In the genomic region with DNA sequence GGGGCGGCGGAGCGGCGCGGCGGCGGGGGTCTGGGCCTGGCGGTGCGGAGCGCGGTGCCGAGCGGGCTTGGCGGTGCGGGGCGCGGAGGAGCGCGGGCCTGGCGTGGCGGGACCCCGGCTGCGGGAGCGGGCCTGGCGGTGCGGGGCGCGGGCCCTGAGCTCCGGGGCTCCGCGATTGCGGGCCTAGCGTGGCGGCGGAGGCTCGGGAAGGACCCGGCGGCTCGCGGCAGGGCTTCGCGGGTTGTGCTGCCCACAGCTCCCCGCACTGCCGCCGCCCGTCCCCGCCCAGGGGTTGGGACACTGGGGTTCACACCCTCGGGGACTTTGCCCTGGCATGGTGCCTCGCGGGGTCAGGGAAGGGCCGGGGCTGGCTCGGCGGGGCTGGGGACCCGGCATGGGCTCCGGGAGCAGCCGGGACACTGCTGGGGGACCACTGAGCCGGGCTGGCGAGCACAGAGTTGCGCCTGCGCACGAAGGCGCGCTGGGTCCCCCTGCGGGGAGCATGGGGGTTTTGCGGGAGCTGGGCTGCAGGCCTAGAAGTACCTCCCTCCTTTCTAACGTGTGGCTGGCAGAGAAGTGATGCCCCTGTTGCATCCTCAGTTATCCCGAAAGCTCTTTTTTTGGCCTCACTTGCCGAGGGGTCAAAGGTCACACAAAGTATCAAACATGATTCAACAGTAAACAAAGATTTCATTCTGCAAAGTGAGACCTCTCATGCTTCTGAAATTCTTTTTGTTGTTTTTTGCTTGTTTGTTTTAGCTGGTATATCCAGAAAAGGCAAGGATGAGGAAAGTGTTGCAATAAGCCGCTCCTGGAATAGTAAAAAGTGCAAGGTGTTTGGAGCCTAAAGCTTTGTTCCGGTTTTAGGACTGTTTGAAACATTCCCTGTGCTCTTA, we compare ENCODE assay signal across 8 mouse cellular contexts. TPM values are rescaled to one million over a fixed set of nuclear protein-coding genes. Genes with fewer than 3 reads are reported as not detected.
DNase-seq lines count a peak whose midpoint lies in the region; ATAC-seq and TF ChIP-seq lines count a peak whose summit lies in the region.

A gene (minus strand): TSS at position 240 of the 896 bp plus-strand sequence.

- dilution Hi-C loops in CH12.LX (cut with MboI; ENCODE audit: extremely low pct_ligation_motif_present, extremely low pct_unique_long_range_greater_than_20kb, low sequenced_read_pairs): no loop called here

- H3K79me2 ChIP-seq in CH12.LX (replicated peaks; ENCODE audit: control insufficient read depth, extremely low read depth, insufficient read depth, poor library complexity, severe bottlenecking): peaks cover 13% of the 10 kb centered on the region

- no peak for TF ChIP-seq RAD21 in CH12.LX (IDR thresholded peaks at IDR 0.05; ENCODE audit: low read depth, low read length)

- peak within 1 kb of the TSS; percentile 55 for H3K27ac ChIP-seq in CH12.LX (ENCODE audit: insufficient read depth, low read depth)
- H3K27ac ChIP-seq in brown adipose tissue, adult 24 weeks (replicated peaks; ENCODE audit: low read depth, low read length): peak within 1 kb of the TSS; percentile 90
- H3K27ac ChIP-seq in forebrain, embryonic 10.5 days: peak within 1 kb of the TSS; percentile 99
- peak within 1 kb of the TSS; percentile 98 for H3K27ac ChIP-seq in heart, embryonic 15.5 days
- H3K27ac ChIP-seq in liver, embryonic 15.5 days (replicated peaks): peak within 1 kb of the TSS; percentile 90
- H3K27ac ChIP-seq in neural tube, embryonic 13.5 days (replicated peaks): peak within 1 kb of the TSS; percentile 100

- H3K4me2 ChIP-seq in CH12.LX (ENCODE audit: insufficient read depth, low read depth, poor library complexity, severe bottlenecking): peak within 1 kb of the TSS; percentile 72
- peak within 1 kb of the TSS; percentile 74 for H3K4me2 ChIP-seq in heart, embryonic 15.5 days
- H3K4me2 ChIP-seq in liver, embryonic 15.5 days: peak within 1 kb of the TSS; percentile 95
- H3K4me2 ChIP-seq in neural tube, embryonic 13.5 days: peak within 1 kb of the TSS; percentile 75

- peak within 1 kb of the TSS; percentile 95 for H3K9ac ChIP-seq in CH12.LX (ENCODE audit: insufficient read depth, low read depth)
- peak within 1 kb of the TSS; percentile 100 for H3K9ac ChIP-seq in heart, embryonic 15.5 days
- H3K9ac ChIP-seq in liver, embryonic 15.5 days: peak within 1 kb of the TSS; percentile 92
- H3K9ac ChIP-seq in neural tube, embryonic 13.5 days: peak within 1 kb of the TSS; percentile 96

- peak; percentile 60 for DNase-seq in CH12.LX (ENCODE audit: extremely low read depth)
- DNase-seq in forebrain, embryonic 10.5 days (ENCODE audit: extremely low spot score, low spot score): peak; percentile 86
- peak; percentile 88 to 94 for DNase-seq in kidney, postnatal 25 days
- peak; percentile 49 for DNase-seq in telencephalon, adult 2 months (ENCODE audit: low read depth, low spot score)

- peaks cover 2 to 21% of the 10 kb centered on the region in 2 experiments for H3K36me3 ChIP-seq in CH12.LX (replicated peaks in 1 of 2; ENCODE audit: control insufficient read depth in 1 of 2, insufficient read depth in 1 of 2, low read length in 1 of 2)
- peaks cover 15% of the 10 kb centered on the region for H3K36me3 ChIP-seq in forebrain, embryonic 10.5 days (replicated peaks)
- peaks cover 2% of the 10 kb centered on the region; the same call in 1 of the 2 replicates for H3K36me3 ChIP-seq in heart, embryonic 15.5 days
- H3K36me3 ChIP-seq in liver, embryonic 15.5 days (replicated peaks): peaks cover 5% of the 10 kb centered on the region; the same call in 1 of the 2 replicates
- peaks cover 7% of the 10 kb centered on the region; the same call in 1 of the 2 replicates for H3K36me3 ChIP-seq in neural tube, embryonic 13.5 days

- no peak for TF ChIP-seq EP300 in CH12.LX (IDR thresholded peaks at IDR 0.05; ENCODE audit: low read length)

- in situ Hi-C loops in CH12.LX (cut with MboI; ENCODE audit: low pct_ligation_motif_present, low pct_unique_long_range_greater_than_20kb, low sequenced_read_pairs): no loop called here

- 4% methylated on average over 70 of the region's 70 CpGs for WGBS in forebrain, embryonic 10.5 days
- 2% methylated on average over 63 of the region's 70 CpGs for WGBS in heart, embryonic 15.5 days
- WGBS in liver, embryonic 15.5 days (ENCODE audit: insufficient replicate concordance): 2% methylated on average over 67 of the region's 70 CpGs
- WGBS in neural tube, embryonic 13.5 days: 3% methylated on average over 59 of the region's 70 CpGs

- peak; percentile 82 for ATAC-seq in heart, embryonic 15.5 days (replicated peaks; ENCODE audit: insufficient number of reproducible peaks, insufficient read depth, low FRiP score, low read depth)
- peak; percentile 87 for ATAC-seq in liver, embryonic 15.5 days (ENCODE audit: insufficient read depth)
- ATAC-seq in neural tube, embryonic 13.5 days (ENCODE audit: low read depth): peak; percentile 97

- no peaks in the 10 kb centered on the region for H3K9me3 ChIP-seq in CH12.LX (replicated peaks; ENCODE audit: low read length)
- H3K9me3 ChIP-seq in forebrain, embryonic 10.5 days: no peaks in the 10 kb centered on the region
- no peaks in the 10 kb centered on the region for H3K9me3 ChIP-seq in heart, embryonic 15.5 days (replicated peaks)
- H3K9me3 ChIP-seq in liver, embryonic 15.5 days (replicated peaks): no peaks in the 10 kb centered on the region
- no peaks in the 10 kb centered on the region for H3K9me3 ChIP-seq in neural tube, embryonic 13.5 days

- TF ChIP-seq CTCF in CH12.LX (conservative IDR thresholded peaks at IDR 0.05 in 1 of 2, IDR thresholded peaks at IDR 0.05 in 1 of 2; ENCODE audit: low read depth in 2 of 2, low read length in 2 of 2): no peak

- TF ChIP-seq POLR2A in CH12.LX (IDR thresholded peaks at IDR 0.05; ENCODE audit: low read depth, low read length): peak; percentile 58; the same call in 1 of the 2 replicates

- no peaks in the 10 kb centered on the region for H3K27me3 ChIP-seq in CH12.LX (replicated peaks)
- H3K27me3 ChIP-seq in forebrain, embryonic 10.5 days (ENCODE audit: poor library complexity, severe bottlenecking): no peaks in the 10 kb centered on the region
- no peaks in the 10 kb centered on the region for H3K27me3 ChIP-seq in heart, embryonic 15.5 days
- H3K27me3 ChIP-seq in liver, embryonic 15.5 days: no peaks in the 10 kb centered on the region
- H3K27me3 ChIP-seq in neural tube, embryonic 13.5 days: no peaks in the 10 kb centered on the region

- peak within 1 kb of the TSS; percentile 68 to 95 (median 84) for H3K4me3 ChIP-seq in CH12.LX (replicated peaks in 1 of 3; ENCODE audit: low read depth in 2 of 3, low read length in 2 of 3, poor library complexity in 1 of 3)
- H3K4me3 ChIP-seq in brown adipose tissue, adult 24 weeks (ENCODE audit: insufficient read depth, low read depth, low read length): peak within 1 kb of the TSS; percentile 99
- peak within 1 kb of the TSS; percentile 80 for H3K4me3 ChIP-seq in forebrain, embryonic 10.5 days
- H3K4me3 ChIP-seq in heart, embryonic 15.5 days: peak within 1 kb of the TSS; percentile 95
- H3K4me3 ChIP-seq in liver, embryonic 15.5 days (replicated peaks): peak within 1 kb of the TSS; percentile 91
- peak within 1 kb of the TSS; percentile 90 for H3K4me3 ChIP-seq in neural tube, embryonic 13.5 days

- peaks cover 7 to 27% of the 10 kb centered on the region in 2 experiments for H3K4me1 ChIP-seq in CH12.LX (ENCODE audit: control insufficient read depth in 1 of 2, insufficient read depth in 2 of 2)
- H3K4me1 ChIP-seq in brown adipose tissue, adult 24 weeks (ENCODE audit: control insufficient read depth, insufficient read depth, insufficient read length, low read length): no peaks in the 10 kb centered on the region
- H3K4me1 ChIP-seq in forebrain, embryonic 10.5 days: peaks cover 40% of the 10 kb centered on the region
- H3K4me1 ChIP-seq in heart, embryonic 15.5 days (replicated peaks): peaks cover 4% of the 10 kb centered on the region; the same call in 1 of the 2 replicates
- H3K4me1 ChIP-seq in liver, embryonic 15.5 days (replicated peaks): peaks cover 29% of the 10 kb centered on the region
- H3K4me1 ChIP-seq in neural tube, embryonic 13.5 days (replicated peaks): peaks cover 32% of the 10 kb centered on the region

TF ChIP-seq in CH12.LX, 34 proteins besides CTCF, POLR2A, EP300 and RAD21 (continues in another document):
- TF ChIP-seq USF2 (conservative IDR thresholded peaks at IDR 0.05; ENCODE audit: low read depth, low read length) (no peak), BHLHE40 (IDR thresholded peaks at IDR 0.05; ENCODE audit: low read depth, low read length) (no peak), CHD1 (IDR thresholded peaks at IDR 0.05; ENCODE audit: low read depth, low read length) (no peak), NRF1 (IDR thresholded peaks at IDR 0.05; ENCODE audit: low read depth, low read length) (peak; percentile 92), TCF12 (IDR thresholded peaks at IDR 0.05; ENCODE audit: low read depth, low read length) (peak; percentile 68), SMC3 (IDR thresholded peaks at IDR 0.05; ENCODE audit: low read depth, low read length) (no peak), MEF2A (IDR thresholded peaks at IDR 0.05; ENCODE audit: borderline replicate concordance, low read depth, low read length) (no peak), MYC (IDR thresholded peaks at IDR 0.05; ENCODE audit: low read depth, low read length) (peak; percentile 47; the same call in 1 of the 2 replicates), NELFE (IDR thresholded peaks at IDR 0.05; ENCODE audit: low read depth, low read length) (peak; percentile 76), UBTF (IDR thresholded peaks at IDR 0.05; ENCODE audit: low read depth, low read length) (peak; percentile 85; the same call in 1 of the 2 replicates), ZMIZ1 (IDR thresholded peaks at IDR 0.05; ENCODE audit: low read depth, low read length) (no peak; the same call in 1 of the 2 replicates), SIN3A (IDR thresholded peaks at IDR 0.05; ENCODE audit: low read length) (no peak; the same call in 1 of the 2 replicates), ETS1 (conservative IDR thresholded peaks at IDR 0.05; ENCODE audit: low read depth, low read length) (no peak), TBP (conservative IDR thresholded peaks at IDR 0.05; ENCODE audit: low read depth, low read length) (peak; percentile 69), MAX (IDR thresholded peaks at IDR 0.05; ENCODE audit: low read length) (peak; percentile 39; the same call in 1 of the 2 replicates), PAX5 (IDR thresholded peaks at IDR 0.05; ENCODE audit: low read length) (no peak)

RNA-seq across cellular contexts. Expression of the gene that starts here (rescaled TPM):
- 6.0 and 8.7 TPM in 2 replicates for total RNA-seq in CH12.LX (2012; rRNA removed)
- 7.0 and 8.7 TPM in 2 replicates for total RNA-seq in CH12.LX (2014; rRNA removed)
- 11.5 and 11.7 TPM in 2 replicates for polyA plus RNA-seq in CH12.LX (2012; ENCODE audit: insufficient read length, low read depth)
- polyA plus RNA-seq in brown adipose tissue, adult 24 weeks (2012; ENCODE audit: insufficient read depth, insufficient read length, missing spikeins): 2.9 and 3.6 TPM in 2 replicates
- 10.3 and 11.2 TPM in 2 replicates for polyA plus RNA-seq in forebrain, embryonic 10.5 days (2016; fragmentation: Nextera tagmentation; extraction: Ambion mirVana)
- polyA plus RNA-seq in heart, embryonic 15.5 days (2015; fragmentation: Nextera tagmentation; extraction: Ambion mirVana): 5.4 and 7.5 TPM in 2 replicates
- 6.5 and 6.8 TPM in 2 replicates for polyA plus RNA-seq in liver, embryonic 15.5 days (2015; fragmentation: Nextera tagmentation; extraction: Ambion mirVana)
- polyA plus RNA-seq in neural tube, embryonic 13.5 days (2015; fragmentation: Nextera tagmentation; extraction: Ambion mirVana): 7.1 and 8.3 TPM in 2 replicates

Comparison
In these comparisons a context has a peak if more than half of its experiments do, and no peak if none do; other contexts are left out.
1. Peak in every context shown above with its lines: DNase-seq, ATAC-seq, H3K4me3 ChIP-seq and H3K27ac ChIP-seq.